Mouse (Mus musculus) spleen, adult 2 months (tissue): ENCODE results near the gene Btbd1. TPM values are rescaled to one million over a fixed set of nuclear protein-coding genes. Genes with fewer than 3 reads are reported as not detected.

Source experiments
- DNase-seq, 2 experiments: peaks; one replicate each; pipeline versions ENCODE4 v3.0.0 to v3.0.0-alpha.2; 2012 to 2021; ENCODE audit warnings: low spot score in 2 of 2, low read depth in 1 of 2
- H3K27ac ChIP-seq: fragments of 200-500 bp; 2 replicates; pipeline ENCODE4 v1.5.1; 2012; ENCODE audit warnings: low read length, inconsistent platforms; ENCODE audit not compliant: insufficient read depth
- H3K27me3 ChIP-seq: fragments of 200-500 bp; 2 replicates; pipeline ENCODE4 v1.6.1; 2012; ENCODE audit warnings: mild to moderate bottlenecking, moderate library complexity, low read length, inconsistent platforms; ENCODE audit not compliant: control insufficient read depth, insufficient read depth
- H3K36me3 ChIP-seq: fragments of 200-500 bp; 2 replicates; pipeline ENCODE4 v1.6.1; 2012; ENCODE audit warnings: mild to moderate bottlenecking, low read length, inconsistent platforms; ENCODE audit not compliant: control insufficient read depth, insufficient read depth
- H3K4me1 ChIP-seq: fragments of 200-500 bp; 2 replicates; pipeline ENCODE4 v1.6.1; 2011; ENCODE audit warnings: inconsistent platforms; ENCODE audit not compliant: control insufficient read depth, insufficient read depth, insufficient read length
- H3K4me3 ChIP-seq: fragments of 200-500 bp; 2 replicates; pipeline ENCODE4 v1.5.1; 2011; ENCODE audit warnings: mild to moderate bottlenecking, inconsistent platforms; ENCODE audit not compliant: insufficient read depth, insufficient read length; ENCODE audit errors: extremely low read depth
- CTCF ChIP-seq: fragments of 200-500 bp; IDR thresholded peaks from 2 replicates; pipeline ENCODE4 v1.5.1; 2011; ENCODE audit warnings: mild to moderate bottlenecking, inconsistent platforms; ENCODE audit not compliant: insufficient read depth, insufficient read length, insufficient replicate concordance; ENCODE audit errors: extremely low read depth
- POLR2A ChIP-seq: fragments of 200-500 bp; IDR thresholded peaks from 2 replicates; pipeline ENCODE4 v1.6.1; 2011; ENCODE audit warnings: low read depth, low read length, inconsistent platforms
- WGBS: fragments of 180-500 bp; shearing (Covaris S2); methylation state at CpG from one replicate; pipeline ENCODE4 v1.1.7; 2018; 5-methylcytosine and 5-hydroxymethylcytosine counted together
- polyA plus RNA-seq: library from polyadenylated mRNA; depleted of rRNA; stranded (reverse); fragments of >200 nt; gene quantifications from 2 replicates; pipeline ENCODE4 v1.2.3, GENCODE M21; 2012; rRNA removed

Gene Btbd1
- polyA plus RNA-seq, 1 experiment: 12.4 TPM

GRCm38 (mm10) chr7:81762180-81763109, 66.8 kb downstream of the Btbd1 start, which contains the start of gene Ramac:
Ramac (plus strand) TSS chr7:81762925.
- peak; percentile 74 to 77 for DNase-seq

DNA sequence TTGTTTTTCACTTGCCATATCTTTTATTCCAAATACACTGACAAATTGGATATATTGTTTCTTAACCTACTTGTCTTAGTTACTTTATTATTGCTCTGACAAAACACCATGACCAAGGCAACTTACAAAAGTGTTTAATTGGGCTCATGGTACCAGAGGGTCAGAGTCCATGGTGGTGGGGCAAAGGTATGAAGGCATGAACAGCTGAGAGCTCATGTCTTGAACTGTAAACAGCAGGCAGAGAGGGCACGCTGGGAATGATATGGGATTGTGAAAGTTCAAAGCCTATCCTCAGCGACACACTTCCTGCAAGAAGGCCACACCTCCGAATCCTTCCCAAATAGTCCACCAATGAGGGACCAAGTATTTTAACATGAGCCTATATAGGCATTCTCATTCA, 81.3 kb downstream of the Btbd1 start:
- Histone ChIP-seq H3K36me3 (no peaks in the 10 kb centered on the region), H3K27me3 (no peaks in the 10 kb centered on the region), H3K27ac (no peak overlapping the region), H3K4me1 (no peaks in the 10 kb centered on the region), H3K4me3 (no peak overlapping the region)
- no peak for TF ChIP-seq CTCF
- TF ChIP-seq POLR2A: no peak
- 77% methylated on average over 3 of the region's 3 CpGs for WGBS
- no peak for DNase-seq

More at GRCm38 (mm10) chr7:81762180-81763109, 66.8 kb downstream of the Btbd1 start, which contains the start of gene Ramac:
- Histone ChIP-seq H3K36me3 (no peaks in the 10 kb centered on the region), H3K4me3 (peak within 1 kb of the TSS; percentile 75), H3K4me1 (peaks cover 2% of the 10 kb centered on the region; the same call in 1 of the 2 replicates), H3K27me3 (no peaks in the 10 kb centered on the region), H3K27ac (peak within 1 kb of the TSS; percentile 61)
- WGBS: under 1% methylated on average over 56 of the region's 56 CpGs
- no peak for TF ChIP-seq CTCF
- peak; percentile 37; the same call in 1 of the 2 replicates for TF ChIP-seq POLR2A

- DNase-seq: no peak
- WGBS: 64% methylated on average over 4 of the region's 4 CpGs
- Histone ChIP-seq H3K4me3 (no peak overlapping the region), H3K36me3 (no peaks in the 10 kb centered on the region), H3K4me1 (no peaks in the 10 kb centered on the region), H3K27me3 (no peaks in the 10 kb centered on the region), H3K27ac (no peak overlapping the region)
- no peak for TF ChIP-seq CTCF
These were observed 85.1 kb downstream of the Btbd1 start for GRCm38 (mm10) chr7:81744145-81744544.

Other genes starting within 250 kb of the Btbd1 start
- 0.95 and 1.4 TPM in 2 replicates for gene Homer2, start 121.9 kb downstream of the Btbd1 start, polyA plus RNA-seq
- gene Ramac, start 66.5 kb downstream of the Btbd1 start, polyA plus RNA-seq: 3.4 and 4.1 TPM in 2 replicates
- 14.0 and 16.9 TPM in 2 replicates for gene 3110040N11Rik, start 40.0 kb downstream of the Btbd1 start, polyA plus RNA-seq
- gene Gm10160, start 26.4 kb upstream of the Btbd1 start, polyA plus RNA-seq: not detected in 2 replicates
- 115 and 141 TPM in 2 replicates for gene Tm6sf1, start 29.6 kb upstream of the Btbd1 start, polyA plus RNA-seq
- 1.2 and 1.7 TPM in 2 replicates for gene Hdgfl3, start 105.0 kb upstream of the Btbd1 start, polyA plus RNA-seq
- 0.07 and 0.18 TPM in 2 replicates for gene Bnc1, start 162.9 kb upstream of the Btbd1 start, polyA plus RNA-seq